Mouse (Mus musculus) G1E-ER4 (cell line): ENCODE measurements around the gene Tuba3a. TPM values are rescaled to one million over a fixed set of nuclear protein-coding genes. Genes with fewer than 3 reads are reported as not detected.

Source experiments
- GATA1 ChIP-seq: IDR thresholded peaks from one replicate; pipeline ENCODE4 v1.8.0; 2012; ENCODE audit warnings: low read length, inconsistent platforms
- polyA plus RNA-seq: library from polyadenylated mRNA; stranded (reverse); fragments of >175 nt; gene quantifications from 2 replicates; pipeline ENCODE4 v1.2.3, GENCODE M21; 2012

The Tuba3a gene
- polyA plus RNA-seq, 1 experiment: not detected

- no peak for TF ChIP-seq GATA1
Measured at GRCm38 (mm10) chr6:125284751-125285150, 1.1 kb downstream of the Tuba3a start.

GRCm38 (mm10) chr6:125284250-125284649, 1.6 kb downstream of the Tuba3a start:
- TF ChIP-seq GATA1: no peak

DNA sequence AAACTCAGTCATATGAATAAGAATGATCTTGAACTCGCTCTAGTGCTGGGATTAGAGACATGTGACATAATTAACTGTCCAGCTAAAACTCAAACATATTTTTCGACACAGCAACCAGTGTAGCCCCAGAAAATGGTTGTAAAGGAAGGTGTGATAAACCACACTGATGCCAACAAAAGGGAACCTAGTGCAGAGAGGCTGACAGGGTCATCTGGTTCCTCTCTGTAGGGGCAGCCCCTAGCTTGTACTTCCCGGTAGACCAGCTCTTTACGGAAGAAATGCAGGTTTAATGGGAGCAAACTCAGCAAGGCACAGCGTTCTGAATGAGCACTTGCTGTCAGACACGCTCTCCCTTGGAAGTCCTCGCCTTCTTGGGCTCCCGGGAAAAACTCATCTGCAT, 6.1 kb downstream of the Tuba3a start:
- TF ChIP-seq GATA1: no peak

DNA sequence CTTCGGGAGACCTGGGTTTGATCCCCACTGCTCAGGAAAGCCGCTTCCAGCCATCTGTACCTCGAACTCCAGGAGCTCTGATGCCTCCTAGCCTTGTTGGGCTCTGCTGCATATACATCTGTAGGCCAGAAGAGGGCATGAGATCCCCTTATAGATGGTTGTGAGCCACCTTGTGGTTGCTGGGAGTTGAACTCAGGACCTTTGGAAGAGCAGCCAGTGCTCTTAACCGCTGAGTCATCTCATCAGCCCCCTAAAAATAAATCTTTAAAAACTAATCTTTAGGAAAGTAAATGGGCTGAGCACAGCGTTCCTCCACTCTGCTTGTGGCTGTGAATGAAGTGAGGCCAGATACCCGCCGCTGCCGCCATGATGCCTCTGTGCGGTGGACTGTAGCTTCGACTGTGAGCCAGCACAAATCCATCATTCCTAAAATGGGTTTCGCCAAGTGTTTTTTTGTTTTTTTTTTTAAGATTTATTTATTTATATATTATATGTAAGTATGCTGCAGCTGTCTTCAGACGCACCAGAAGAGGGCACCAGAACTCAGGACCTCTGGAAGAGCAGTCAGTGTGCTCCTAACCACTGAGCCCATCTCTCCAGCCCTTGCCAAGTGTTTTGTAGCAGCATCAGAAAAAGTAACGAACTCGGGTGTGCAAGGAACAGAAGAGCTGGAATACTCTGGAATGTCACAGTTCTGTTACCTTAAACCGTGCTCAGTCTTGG, 10.8 kb downstream of the Tuba3a start:
- TF ChIP-seq GATA1: no peak

DNA sequence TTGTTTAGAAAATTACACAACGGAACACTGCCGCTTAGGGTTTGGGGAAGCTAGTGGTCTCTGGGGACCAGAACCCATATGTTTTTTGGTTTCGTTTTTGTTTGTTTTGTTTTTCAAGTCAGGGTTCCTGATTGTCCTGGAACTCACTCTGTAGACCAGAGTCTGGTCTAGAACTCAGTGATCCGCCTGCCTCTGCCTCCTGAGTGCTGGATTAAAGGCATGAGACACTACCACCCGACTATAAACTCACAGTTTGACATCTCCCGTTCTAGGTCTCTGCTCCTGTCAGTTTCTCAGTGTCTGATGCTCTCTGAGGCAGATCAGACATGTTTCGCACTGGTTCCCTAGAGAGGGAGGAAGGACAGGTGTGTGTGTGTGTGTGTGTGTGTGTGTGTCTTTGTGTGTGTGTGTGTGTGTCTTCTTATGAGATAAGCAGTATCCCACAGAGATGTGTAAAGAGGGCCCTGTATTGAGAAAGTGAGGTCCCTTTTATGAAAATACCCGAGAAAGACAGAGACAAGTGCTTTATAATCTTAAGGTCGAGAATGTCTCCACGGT, 13.5 kb downstream of the Tuba3a start:
- no peak for TF ChIP-seq GATA1

GRCm38 (mm10) chr6:125271455-125272227, 14.2 kb downstream of the Tuba3a start:
- no peak for TF ChIP-seq GATA1

GRCm38 (mm10) chr6:125268799-125269198, 17.0 kb downstream of the Tuba3a start:
- TF ChIP-seq GATA1: no peak

DNA sequence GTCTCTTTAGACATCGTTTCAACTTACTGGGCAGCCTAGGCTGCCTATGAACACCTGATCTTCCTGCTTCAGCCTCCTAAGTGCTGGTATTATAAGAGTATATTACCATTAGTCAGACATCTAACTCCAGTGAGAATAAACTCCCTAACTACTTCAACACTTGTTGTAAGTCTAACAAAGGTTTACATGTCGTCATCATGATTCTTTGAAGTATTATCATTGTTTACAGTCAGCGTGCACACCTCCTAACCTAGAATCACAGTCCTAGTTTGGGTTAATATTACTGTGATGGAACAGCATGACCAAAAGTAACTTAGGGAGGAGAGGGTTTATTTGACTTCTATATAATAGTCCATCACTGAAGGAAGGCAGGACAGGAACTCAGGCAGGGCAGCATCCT, 18.4 kb downstream of the Tuba3a start:
- TF ChIP-seq GATA1: no peak

- TF ChIP-seq GATA1: no peak
Measured at GRCm38 (mm10) chr6:125266091-125266490, 19.8 kb downstream of the Tuba3a start.

DNA sequence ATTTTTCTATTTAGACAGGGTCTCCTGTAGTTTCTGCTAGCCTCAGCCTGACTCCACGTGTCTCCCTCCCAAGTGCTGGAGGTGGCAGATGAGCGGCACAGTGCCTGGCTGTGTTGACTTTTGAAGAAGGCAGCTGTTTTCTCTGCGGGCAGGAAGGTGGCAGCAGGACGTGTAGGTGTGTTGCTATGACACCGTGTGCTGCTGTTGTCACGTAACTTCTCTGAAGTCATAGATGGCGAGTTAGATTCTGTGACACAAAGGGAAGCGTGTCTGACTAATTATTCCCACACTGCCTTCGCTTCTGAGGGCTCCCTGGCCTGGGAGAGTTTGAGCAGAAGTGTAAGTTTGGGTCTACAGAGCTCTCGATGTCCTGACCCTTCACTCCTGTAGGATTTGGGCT, 20.6 kb downstream of the Tuba3a start:
- TF ChIP-seq GATA1: no peak

DNA sequence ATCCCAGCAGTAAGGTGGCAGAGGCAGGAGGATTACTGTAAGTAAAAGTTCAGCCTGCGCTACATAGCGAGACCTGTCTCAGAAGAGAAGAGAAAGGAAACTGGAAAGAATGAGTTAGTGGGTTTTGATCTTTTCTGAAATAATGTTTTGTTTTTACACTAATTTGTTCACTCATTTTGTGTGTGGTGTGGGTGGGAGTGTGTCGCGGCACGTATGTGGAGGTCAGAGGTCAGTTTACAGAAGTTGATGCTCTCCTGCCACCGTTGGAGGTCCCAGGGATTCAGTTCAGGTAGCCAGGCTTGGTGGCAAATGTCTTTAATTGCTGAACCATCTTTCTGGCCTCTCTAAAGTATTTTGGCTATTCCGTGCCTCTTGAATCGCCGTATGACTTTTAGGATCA, 21.6 kb downstream of the Tuba3a start:
- no peak for TF ChIP-seq GATA1

DNA sequence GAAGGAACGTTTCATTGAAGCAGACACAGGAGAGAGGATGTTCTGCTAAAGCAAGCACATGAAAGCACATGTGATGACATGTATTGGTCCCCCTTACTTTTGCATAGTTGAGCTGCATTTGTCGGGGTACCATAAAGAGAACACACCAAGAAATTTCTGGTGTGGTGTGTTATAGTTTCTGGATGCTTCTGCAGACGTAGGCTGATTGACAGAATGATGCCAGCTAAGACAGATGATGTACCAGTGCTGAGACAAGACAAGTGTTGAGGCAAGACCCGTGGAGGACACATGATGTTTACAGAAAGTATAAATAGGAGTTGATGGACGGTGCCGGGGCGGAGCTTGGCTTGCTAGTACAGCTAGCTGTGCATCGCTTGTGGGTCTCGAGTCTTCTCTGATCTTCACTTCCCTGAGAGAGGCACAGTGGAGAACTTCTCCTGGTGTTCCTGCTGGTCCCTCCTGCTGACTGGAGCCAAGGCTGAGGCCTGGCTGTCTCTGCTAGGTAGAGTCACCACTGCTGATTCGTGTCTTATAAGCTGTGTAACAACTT, 25.8 kb downstream of the Tuba3a start:
- TF ChIP-seq GATA1: no peak

DNA sequence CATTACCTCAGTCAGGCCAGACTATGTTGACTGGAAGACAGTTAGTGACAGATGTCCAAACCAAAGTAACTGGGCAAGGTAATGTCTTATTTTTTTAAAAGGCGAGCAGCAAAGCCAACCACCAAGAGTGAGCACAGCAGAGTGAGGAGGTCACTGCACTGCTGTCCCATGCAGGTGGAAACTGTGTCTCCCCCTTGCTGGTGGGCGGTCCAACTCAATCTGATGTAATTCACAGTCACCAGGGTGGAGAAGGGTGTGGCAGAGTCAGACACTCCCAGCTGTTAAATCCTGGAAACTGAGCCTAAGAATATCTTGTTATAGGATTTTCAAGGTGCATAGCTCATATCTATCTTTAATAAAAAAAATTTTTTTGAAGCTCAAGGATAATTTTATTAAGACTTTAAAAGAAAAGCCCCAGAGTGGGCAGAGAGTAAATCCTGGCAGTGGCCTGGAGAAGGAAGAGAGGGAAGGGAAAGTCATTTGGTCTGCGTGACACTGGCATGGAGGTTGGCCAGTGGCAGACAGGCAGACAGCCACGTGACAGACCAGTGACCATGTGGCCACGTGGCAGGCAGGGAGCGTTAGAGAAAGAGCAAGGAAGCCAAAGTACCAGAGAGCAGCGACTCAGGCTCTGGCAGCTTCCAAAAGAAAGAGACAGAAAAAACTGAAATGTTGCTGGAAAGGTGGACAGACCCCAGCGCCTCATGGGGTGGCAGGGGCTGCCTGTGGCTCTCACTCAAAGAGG, 29.4 kb downstream of the Tuba3a start:
- TF ChIP-seq GATA1: no peak

DNA sequence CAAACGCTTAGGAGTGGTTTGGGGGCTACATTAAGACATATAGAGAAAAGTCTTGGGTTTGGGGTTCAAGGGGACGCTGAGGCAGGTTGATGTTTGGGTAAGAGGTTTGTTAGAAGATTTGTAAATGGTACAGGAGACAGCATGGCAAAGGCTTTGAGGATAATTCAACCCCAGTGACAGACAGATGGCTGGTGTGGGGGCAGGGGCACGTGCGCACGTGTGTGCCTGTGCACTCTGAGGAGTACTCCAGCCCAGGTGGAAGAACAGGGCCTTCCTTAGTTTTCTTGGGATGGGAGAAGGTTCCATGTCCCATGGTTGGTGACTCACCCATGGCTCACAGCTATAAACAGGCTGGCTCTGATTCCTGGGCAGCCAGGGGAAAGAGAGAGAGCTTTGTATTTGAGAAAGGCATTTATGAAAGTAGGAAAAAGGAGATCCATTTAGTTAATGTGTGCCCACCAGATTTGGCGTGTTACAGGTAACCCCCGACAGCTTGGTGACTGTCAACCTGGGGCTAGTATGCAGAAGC, 30.3 kb downstream of the Tuba3a start:
- no peak for TF ChIP-seq GATA1
